Mouse (Mus musculus) hindbrain, embryonic 15.5 days (tissue): Measurements from ENCODE around the gene Nus1. TPM values are rescaled to one million over a fixed set of nuclear protein-coding genes. Genes with fewer than 3 reads are reported as not detected.

Experiments used
- ATAC-seq: fragments of 200-750 bp; cut with Nextera tagmentation; 2 replicates; pipeline ENCODE4 v1.8.0; 2017; ENCODE audit warnings: low read depth, moderate number of reproducible peaks, moderate TSS enrichment; ENCODE audit not compliant: low FRiP score
- H3K27ac ChIP-seq: fragments of 300-500 bp; sonication (generic); replicated peaks from 2 replicates; pipeline ENCODE4 v1.5.1; 2015; ENCODE audit warnings: mild to moderate bottlenecking, inconsistent platforms
- H3K27me3 ChIP-seq: fragments of 300-500 bp; sonication (generic); 2 replicates; pipeline ENCODE4 v1.6.1; 2015; ENCODE audit warnings: control low read depth, inconsistent platforms
- H3K36me3 ChIP-seq: fragments of 300-500 bp; sonication (generic); 2 replicates; pipeline ENCODE4 v1.6.1; 2015; ENCODE audit warnings: control low read depth, inconsistent platforms
- H3K4me1 ChIP-seq: fragments of 300-500 bp; sonication (generic); replicated peaks from 2 replicates; pipeline ENCODE4 v1.6.1; 2015; ENCODE audit warnings: control low read depth, inconsistent platforms
- H3K4me2 ChIP-seq: fragments of 300-500 bp; sonication (generic); 2 replicates; pipeline ENCODE4 v1.6.1; 2015; ENCODE audit warnings: moderate library complexity, mild to moderate bottlenecking, inconsistent platforms
- H3K4me3 ChIP-seq: fragments of 300-500 bp; sonication (generic); 2 replicates; pipeline ENCODE4 v1.5.1; 2015; ENCODE audit warnings: mild to moderate bottlenecking, inconsistent platforms
- H3K9ac ChIP-seq: fragments of 300-500 bp; sonication (generic); 2 replicates; pipeline ENCODE4 v1.6.1; 2015; ENCODE audit warnings: inconsistent platforms
- H3K9me3 ChIP-seq: fragments of 300-500 bp; sonication (generic); 2 replicates; pipeline ENCODE4 v1.6.1; 2016; ENCODE audit warnings: control low read depth, inconsistent platforms
- WGBS: fragments of 180-500 bp; shearing (Covaris S2); methylation state at CpG from one replicate; pipeline ENCODE4 v1.1.7; 2015; 5-methylcytosine and 5-hydroxymethylcytosine counted together
- polyA plus RNA-seq: library from polyadenylated mRNA; unstranded; fragments of >200 nt; fragmentation: Nextera tagmentation; extraction: Ambion mirVana; gene quantifications from 2 replicates; pipeline ENCODE4 v1.2.1, GENCODE M21; 2015

The Nus1 gene
- 21.8 and 22.3 TPM in 2 replicates for polyA plus RNA-seq

GRCm38 (mm10) chr10:52417299-52417997 is at the start of gene Nus1:
Nus1 (plus strand) TSS chr10:52417547.
- peak within 1 kb of the TSS; percentile 66 for H3K4me2 ChIP-seq
- H3K9me3 ChIP-seq: no peaks in the 10 kb centered on the region
- H3K4me3 ChIP-seq: peak within 1 kb of the TSS; percentile 67
- no peaks in the 10 kb centered on the region for H3K27me3 ChIP-seq
- ATAC-seq: peak; percentile 99
- H3K27ac ChIP-seq: peak within 1 kb of the TSS; percentile 97
- WGBS: under 1% methylated on average over 78 of the region's 79 CpGs
- peak within 1 kb of the TSS; percentile 91 for H3K9ac ChIP-seq
- H3K4me1 ChIP-seq: peaks cover 40% of the 10 kb centered on the region
- H3K36me3 ChIP-seq: no peaks in the 10 kb centered on the region

- ATAC-seq: no peak
- 84% methylated on average over 4 of the region's 4 CpGs for WGBS
Observed at GRCm38 (mm10) chr10:52368376-52368775, 49.0 kb upstream of the Nus1 start.

GRCm38 (mm10) chr10:52373834-52374233 is 43.5 kb upstream of the Nus1 start:
- H3K4me3 ChIP-seq: no peak overlapping the region
- H3K9me3 ChIP-seq: no peaks in the 10 kb centered on the region
- 80% methylated on average over 4 of the region's 4 CpGs for WGBS
- no peak overlapping the region for H3K27ac ChIP-seq
- H3K9ac ChIP-seq: no peak overlapping the region
- ATAC-seq: no peak
- H3K27me3 ChIP-seq: no peaks in the 10 kb centered on the region
- no peak overlapping the region for H3K4me2 ChIP-seq
- H3K36me3 ChIP-seq: no peaks in the 10 kb centered on the region
- peaks cover 11% of the 10 kb centered on the region; the same call in 1 of the 2 replicates for H3K4me1 ChIP-seq

More at GRCm38 (mm10) chr10:52368376-52368775, 49.0 kb upstream of the Nus1 start:
- Histone ChIP-seq H3K27ac (no peak overlapping the region), H3K4me2 (no peak overlapping the region), H3K27me3 (no peaks in the 10 kb centered on the region), H3K9me3 (no peaks in the 10 kb centered on the region), H3K4me1 (no peaks in the 10 kb centered on the region), H3K9ac (no peak overlapping the region), H3K4me3 (no peak overlapping the region), H3K36me3 (no peaks in the 10 kb centered on the region)

GRCm38 (mm10) chr10:52374651-52375050 is 42.7 kb upstream of the Nus1 start:
- ATAC-seq: no peak
- H3K9ac ChIP-seq: no peak overlapping the region
- H3K4me2 ChIP-seq: no peak overlapping the region
- H3K9me3 ChIP-seq: no peaks in the 10 kb centered on the region
- H3K36me3 ChIP-seq: no peaks in the 10 kb centered on the region
- no peak overlapping the region for H3K4me3 ChIP-seq
- H3K27ac ChIP-seq: no peak overlapping the region
- H3K27me3 ChIP-seq: no peaks in the 10 kb centered on the region
- H3K4me1 ChIP-seq: peaks cover 19% of the 10 kb centered on the region

- no peaks in the 10 kb centered on the region for H3K36me3 ChIP-seq
- 97% methylated on average over 2 of the region's 2 CpGs for WGBS
- H3K4me3 ChIP-seq: no peak overlapping the region
Observed at GRCm38 (mm10) chr10:52376422-52376821, 40.9 kb upstream of the Nus1 start.

GRCm38 (mm10) chr10:52377813-52378212 is 39.5 kb upstream of the Nus1 start:
- 90% methylated on average over 2 of the region's 2 CpGs for WGBS
- Histone ChIP-seq H3K4me1 (peaks cover 24% of the 10 kb centered on the region), H3K9ac (no peak overlapping the region), H3K9me3 (no peaks in the 10 kb centered on the region), H3K4me2 (no peak overlapping the region), H3K27me3 (no peaks in the 10 kb centered on the region), H3K4me3 (no peak overlapping the region), H3K27ac (no peak overlapping the region), H3K36me3 (no peaks in the 10 kb centered on the region)
- no peak for ATAC-seq

More at GRCm38 (mm10) chr10:52376422-52376821, 40.9 kb upstream of the Nus1 start:
- Histone ChIP-seq H3K27me3 (no peaks in the 10 kb centered on the region), H3K4me2 (no peak overlapping the region), H3K9ac (no peak overlapping the region), H3K27ac (no peak overlapping the region), H3K9me3 (no peaks in the 10 kb centered on the region), H3K4me1 (peaks cover 21% of the 10 kb centered on the region)
- ATAC-seq: no peak

- H3K9ac ChIP-seq: peak overlapping the region; percentile 65
- H3K4me1 ChIP-seq: peaks cover 26% of the 10 kb centered on the region
- under 1% methylated on average over 19 of the region's 19 CpGs for WGBS
- H3K27me3 ChIP-seq: no peaks in the 10 kb centered on the region
- ATAC-seq: peak; percentile 64
- H3K27ac ChIP-seq: peak overlapping the region; percentile 97
- peak overlapping the region; percentile 67 for H3K4me2 ChIP-seq
- peak overlapping the region; percentile 63 for H3K4me3 ChIP-seq
- no peaks in the 10 kb centered on the region for H3K36me3 ChIP-seq
- no peaks in the 10 kb centered on the region for H3K9me3 ChIP-seq
Observed at GRCm38 (mm10) chr10:52381321-52381801, 36.0 kb upstream of the Nus1 start.

GRCm38 (mm10) chr10:52381845-52382591 is 35.3 kb upstream of the Nus1 start, which contains the start of gene Gopc:
Gopc (minus strand) TSS chr10:52382124.
- no peaks in the 10 kb centered on the region for H3K9me3 ChIP-seq
- peak within 1 kb of the TSS; percentile 65 for H3K9ac ChIP-seq
- H3K27ac ChIP-seq: peak within 1 kb of the TSS; percentile 97
- 0% methylated on average over 64 of the region's 71 CpGs for WGBS
- peak within 1 kb of the TSS; percentile 63 for H3K4me3 ChIP-seq
- peak within 1 kb of the TSS; percentile 69 for H3K4me2 ChIP-seq
- ATAC-seq: peak; percentile 98
- no peaks in the 10 kb centered on the region for H3K36me3 ChIP-seq
- H3K27me3 ChIP-seq: no peaks in the 10 kb centered on the region
- H3K4me1 ChIP-seq: peaks cover 26% of the 10 kb centered on the region

GRCm38 (mm10) chr10:52383022-52383421 is 34.3 kb upstream of the Nus1 start:
- no peak overlapping the region for H3K27ac ChIP-seq
- no peaks in the 10 kb centered on the region for H3K9me3 ChIP-seq
- H3K4me3 ChIP-seq: peak overlapping the region; percentile 63
- no peaks in the 10 kb centered on the region for H3K36me3 ChIP-seq
- H3K4me1 ChIP-seq: peaks cover 22% of the 10 kb centered on the region
- 87% methylated on average over 6 of the region's 6 CpGs for WGBS
- peak overlapping the region; percentile 69 for H3K4me2 ChIP-seq
- ATAC-seq: no peak
- no peaks in the 10 kb centered on the region for H3K27me3 ChIP-seq
- peak overlapping the region; percentile 61; the same call in 1 of the 2 replicates for H3K9ac ChIP-seq

- Histone ChIP-seq H3K9ac (no peak overlapping the region), H3K4me1 (peaks cover 18% of the 10 kb centered on the region), H3K27ac (no peak overlapping the region), H3K4me2 (no peak overlapping the region), H3K4me3 (no peak overlapping the region), H3K36me3 (no peaks in the 10 kb centered on the region), H3K27me3 (no peaks in the 10 kb centered on the region), H3K9me3 (no peaks in the 10 kb centered on the region)
- no peak for ATAC-seq
- WGBS: 97% methylated on average over 1 of the region's 1 CpGs
Observed at GRCm38 (mm10) chr10:52383522-52383921, 33.8 kb upstream of the Nus1 start.

- Histone ChIP-seq H3K4me2 (no peak overlapping the region), H3K4me3 (no peak overlapping the region), H3K4me1 (peaks cover 5% of the 10 kb centered on the region), H3K9ac (no peak overlapping the region), H3K9me3 (no peaks in the 10 kb centered on the region), H3K36me3 (no peaks in the 10 kb centered on the region), H3K27me3 (no peaks in the 10 kb centered on the region), H3K27ac (no peak overlapping the region)
- ATAC-seq: no peak
- 39% methylated on average over 8 of the region's 8 CpGs for WGBS
Observed at GRCm38 (mm10) chr10:52384823-52385610, 32.3 kb upstream of the Nus1 start.
